Mouse (Mus musculus): Measurements from ENCODE around the gene Man2a1.

- TF ChIP-seq EP300 (IDR thresholded peaks at IDR 0.05; ENCODE audit: insufficient read depth, low read depth, low read length) (no peak), CTCF (IDR thresholded peaks at IDR 0.05) (no peak), POLR2A (IDR thresholded peaks at IDR 0.05; ENCODE audit: insufficient read depth, low read depth, low read length) (no peak)
These were observed 125.5 kb downstream of the Man2a1 start for GRCm38 (mm10) chr17:64726032-64726431.

Data from heart, adult 2 months (tissue).